Mouse (Mus musculus) CH12.LX (cell line): Measurements from ENCODE around the gene Sae1. TPM values are rescaled to one million over a fixed set of nuclear protein-coding genes. Genes with fewer than 3 reads are reported as not detected.

ENCODE experiments used
- DNase-seq: peaks from one replicate; pipeline ENCODE4 v3.0.0-alpha.2; 2013; ENCODE audit errors: extremely low read depth
- H3K27ac ChIP-seq: 2 replicates; pipeline ENCODE4 v1.5.1; 2012; ENCODE audit warnings: low read depth, mild to moderate bottlenecking, control low read depth, moderate library complexity; ENCODE audit not compliant: insufficient read depth
- H3K27me3 ChIP-seq: replicated peaks from 2 replicates; pipeline ENCODE3; 2012; ENCODE audit warnings: inconsistent platforms
- H3K36me3 ChIP-seq, 2 experiments: replicated peaks in 1 of 2; 2 replicates each; pipeline versions ENCODE3 to v1.6.1; 2012; ENCODE audit warnings: inconsistent platforms in 1 of 2, low read length in 1 of 2, mild to moderate bottlenecking in 1 of 2, mixed read lengths in 1 of 2, moderate library complexity in 1 of 2; ENCODE audit not compliant: control insufficient read depth in 1 of 2, insufficient read depth in 1 of 2
- H3K4me1 ChIP-seq, 2 experiments: 2 replicates each; pipeline ENCODE4 v1.6.1; 2012; ENCODE audit warnings: inconsistent platforms in 1 of 2, moderate library complexity in 1 of 2; ENCODE audit not compliant: insufficient read depth in 2 of 2, control insufficient read depth in 1 of 2
- H3K4me2 ChIP-seq: 2 replicates; pipeline ENCODE4 v1.6.1; 2012; ENCODE audit warnings: low read depth, mild to moderate bottlenecking, control low read depth; ENCODE audit not compliant: poor library complexity, insufficient read depth, severe bottlenecking
- H3K4me3 ChIP-seq, 3 experiments: fragments of 150-350 bp in 1 of 3; sonication (generic) in 1 of 3; replicated peaks in 1 of 3; 2 replicates each; pipeline versions ENCODE3 to v1.5.1; 2011 to 2012; ENCODE audit warnings: low read depth in 2 of 3, low read length in 2 of 3, mild to moderate bottlenecking in 2 of 3, moderate library complexity in 2 of 3, control low read depth in 1 of 3, improper control_type of control experiment in 1 of 3, inconsistent platforms in 1 of 3, mixed read lengths in 1 of 3; ENCODE audit not compliant: poor library complexity in 1 of 3
- H3K79me2 ChIP-seq: replicated peaks from 2 replicates; pipeline ENCODE4 v1.6.1; 2012; ENCODE audit warnings: mild to moderate bottlenecking, moderate library complexity; ENCODE audit not compliant: control insufficient read depth, poor library complexity, insufficient read depth, severe bottlenecking; ENCODE audit errors: extremely low read depth
- H3K9ac ChIP-seq: 2 replicates; pipeline ENCODE4 v1.6.1; 2012; ENCODE audit warnings: low read depth, mild to moderate bottlenecking, control low read depth, moderate library complexity; ENCODE audit not compliant: insufficient read depth
- H3K9me3 ChIP-seq: replicated peaks from 2 replicates; pipeline ENCODE3; 2012; ENCODE audit warnings: low read length, inconsistent platforms, mixed read lengths
- BHLHE40 ChIP-seq: IDR thresholded peaks from 2 replicates; pipeline ENCODE4 v1.6.1; 2011; ENCODE audit warnings: mild to moderate bottlenecking, low read depth, low read length, improper control_type of control experiment
- CHD1 ChIP-seq: IDR thresholded peaks from 2 replicates; pipeline ENCODE4 v1.6.1; 2012; ENCODE audit warnings: low read depth, low read length, improper control_type of control experiment, inconsistent platforms
- CHD2 ChIP-seq: IDR thresholded peaks from 2 replicates; pipeline ENCODE4 v1.6.1; 2011; ENCODE audit warnings: low read length, improper control_type of control experiment
- CTCF ChIP-seq, 2 experiments: IDR thresholded peaks in 1 of 2; conservative IDR thresholded peaks in 1 of 2; 2 replicates each; pipeline ENCODE4 v1.5.1; 2011 to 2012; ENCODE audit warnings: low read depth in 2 of 2, low read length in 2 of 2, improper control_type of control experiment in 1 of 2, inconsistent platforms in 1 of 2, mild to moderate bottlenecking in 1 of 2, moderate library complexity in 1 of 2
- E2F4 ChIP-seq: IDR thresholded peaks from 2 replicates; pipeline ENCODE4 v1.6.1; 2011; ENCODE audit warnings: low read depth, low read length, improper control_type of control experiment; ENCODE audit not compliant: insufficient replicate concordance
- ELF1 ChIP-seq: IDR thresholded peaks from 2 replicates; pipeline ENCODE4 v1.6.1; 2014; ENCODE audit warnings: low read depth, mild to moderate bottlenecking, inconsistent platforms, low read length, improper control_type of control experiment
- EP300 ChIP-seq: IDR thresholded peaks from 2 replicates; pipeline ENCODE4 v1.6.1; 2011; ENCODE audit warnings: low read length, improper control_type of control experiment
- ETS1 ChIP-seq: conservative IDR thresholded peaks from 2 replicates; pipeline ENCODE4 v1.6.1; 2012; ENCODE audit warnings: low read depth, mild to moderate bottlenecking, inconsistent platforms, low read length, improper control_type of control experiment, moderate library complexity
- GABPA ChIP-seq: IDR thresholded peaks from 2 replicates; pipeline ENCODE4 v1.6.1; 2012; ENCODE audit warnings: low read depth, low read length, improper control_type of control experiment, inconsistent platforms; ENCODE audit not compliant: insufficient replicate concordance
- HCFC1 ChIP-seq: IDR thresholded peaks from 2 replicates; pipeline ENCODE4 v1.6.1; 2012; ENCODE audit warnings: low read depth, mild to moderate bottlenecking, inconsistent platforms, low read length, improper control_type of control experiment
- IRF4 ChIP-seq: IDR thresholded peaks from 2 replicates; pipeline ENCODE4 v1.6.1; 2014; ENCODE audit warnings: low read depth, mild to moderate bottlenecking, inconsistent platforms, low read length, improper control_type of control experiment
- JUN ChIP-seq: IDR thresholded peaks from 2 replicates; pipeline ENCODE4 v1.6.1; 2011; ENCODE audit warnings: low read depth, mild to moderate bottlenecking, low read length, improper control_type of control experiment, moderate library complexity; ENCODE audit not compliant: insufficient read depth
- JUND ChIP-seq: conservative IDR thresholded peaks from 2 replicates; pipeline ENCODE4 v1.6.1; 2011; ENCODE audit warnings: low read depth, low read length, improper control_type of control experiment
- KAT2A ChIP-seq: IDR thresholded peaks from 2 replicates; pipeline ENCODE4 v1.6.1; 2012; ENCODE audit warnings: low read length, improper control_type of control experiment, inconsistent platforms; ENCODE audit not compliant: insufficient replicate concordance
- MAFK ChIP-seq: IDR thresholded peaks from 2 replicates; pipeline ENCODE4 v1.6.1; 2011; ENCODE audit warnings: low read length, improper control_type of control experiment; ENCODE audit not compliant: insufficient replicate concordance
- MAX ChIP-seq: IDR thresholded peaks from 2 replicates; pipeline ENCODE4 v1.6.1; 2011; ENCODE audit warnings: low read length, improper control_type of control experiment
- MAZ ChIP-seq: IDR thresholded peaks from 2 replicates; pipeline ENCODE4 v1.6.1; 2012; ENCODE audit warnings: low read depth, mild to moderate bottlenecking, inconsistent platforms, low read length, improper control_type of control experiment, moderate library complexity
- MEF2A ChIP-seq: IDR thresholded peaks from 2 replicates; pipeline ENCODE4 v1.6.1; 2014; ENCODE audit warnings: low read depth, mild to moderate bottlenecking, inconsistent platforms, low read length, improper control_type of control experiment, borderline replicate concordance
- MXI1 ChIP-seq: IDR thresholded peaks from 2 replicates; pipeline ENCODE4 v1.6.1; 2011; ENCODE audit warnings: mild to moderate bottlenecking, low read depth, low read length, improper control_type of control experiment
- MYC ChIP-seq: IDR thresholded peaks from 2 replicates; pipeline ENCODE4 v1.6.1; 2011; ENCODE audit warnings: low read depth, mild to moderate bottlenecking, improper control_type of control experiment, low read length
- NELFE ChIP-seq: IDR thresholded peaks from 2 replicates; pipeline ENCODE4 v1.6.1; 2011; ENCODE audit warnings: low read depth, low read length, improper control_type of control experiment
- NRF1 ChIP-seq: IDR thresholded peaks from 2 replicates; pipeline ENCODE4 v1.6.1; 2014; ENCODE audit warnings: low read depth, mild to moderate bottlenecking, inconsistent platforms, low read length, improper control_type of control experiment, moderate library complexity
- PAX5 ChIP-seq: IDR thresholded peaks from 2 replicates; pipeline ENCODE4 v1.6.1; 2012; ENCODE audit warnings: low read length, inconsistent platforms, mixed read lengths
- POLR2A ChIP-seq: IDR thresholded peaks from 2 replicates; pipeline ENCODE4 v1.6.1; 2011; ENCODE audit warnings: low read depth, mild to moderate bottlenecking, improper control_type of control experiment, low read length
- POLR2AphosphoS2 ChIP-seq: IDR thresholded peaks from 2 replicates; pipeline ENCODE4 v1.6.1; 2011; ENCODE audit warnings: low read depth, low read length, improper control_type of control experiment
- RAD21 ChIP-seq: IDR thresholded peaks from 2 replicates; pipeline ENCODE4 v1.6.1; 2011; ENCODE audit warnings: low read depth, mild to moderate bottlenecking, low read length, improper control_type of control experiment, moderate library complexity
- RCOR1 ChIP-seq: conservative IDR thresholded peaks from 2 replicates; pipeline ENCODE4 v1.6.1; 2012; ENCODE audit warnings: low read depth, mild to moderate bottlenecking, inconsistent platforms, low read length, improper control_type of control experiment
- SIN3A ChIP-seq: IDR thresholded peaks from 2 replicates; pipeline ENCODE4 v1.6.1; 2012; ENCODE audit warnings: low read length, improper control_type of control experiment, inconsistent platforms
- SMC3 ChIP-seq: IDR thresholded peaks from 2 replicates; pipeline ENCODE4 v1.6.1; 2011; ENCODE audit warnings: low read depth, low read length, improper control_type of control experiment
- TBP ChIP-seq: conservative IDR thresholded peaks from 2 replicates; pipeline ENCODE4 v1.6.1; 2011; ENCODE audit warnings: low read depth, low read length, improper control_type of control experiment
- TCF12 ChIP-seq: IDR thresholded peaks from 2 replicates; pipeline ENCODE4 v1.6.1; 2014; ENCODE audit warnings: low read depth, mild to moderate bottlenecking, inconsistent platforms, low read length, improper control_type of control experiment
- UBTF ChIP-seq: IDR thresholded peaks from 2 replicates; pipeline ENCODE4 v1.6.1; 2012; ENCODE audit warnings: low read depth, mild to moderate bottlenecking, inconsistent platforms, low read length, improper control_type of control experiment, moderate library complexity
- USF1 ChIP-seq: IDR thresholded peaks from 2 replicates; pipeline ENCODE4 v1.6.1; 2014; ENCODE audit warnings: low read depth, mild to moderate bottlenecking, inconsistent platforms, low read length, improper control_type of control experiment
- USF2 ChIP-seq: conservative IDR thresholded peaks from 2 replicates; pipeline ENCODE4 v1.6.1; 2011; ENCODE audit warnings: low read depth, low read length, improper control_type of control experiment
- ZC3H11A ChIP-seq: IDR thresholded peaks from 2 replicates; pipeline ENCODE4 v1.6.1; 2012; ENCODE audit warnings: low read depth, mild to moderate bottlenecking, inconsistent platforms, low read length, improper control_type of control experiment
- ZKSCAN1 ChIP-seq: IDR thresholded peaks from 2 replicates; pipeline ENCODE4 v1.6.1; 2012; ENCODE audit warnings: low read depth, inconsistent platforms, low read length, improper control_type of control experiment, borderline replicate concordance
- ZMIZ1 ChIP-seq: IDR thresholded peaks from 2 replicates; pipeline ENCODE4 v1.6.1; 2012; ENCODE audit warnings: low read depth, mild to moderate bottlenecking, inconsistent platforms, low read length, improper control_type of control experiment
- ZNF384 ChIP-seq: IDR thresholded peaks from 2 replicates; pipeline ENCODE4 v1.6.1; 2012; ENCODE audit warnings: low read depth, low read length, improper control_type of control experiment, inconsistent platforms
- dilution Hi-C: fragments of 300-500 bp; cut with MboI; formaldehyde crosslinking; loops from 2 replicates; pipeline ENCODE4 v1.14.3; 2020; ENCODE audit warnings: low sequenced_read_pairs; ENCODE audit not compliant: extremely low pct_unique_long_range_greater_than_20kb, extremely low pct_ligation_motif_present
- in situ Hi-C: fragments of 300-500 bp; cut with MboI; formaldehyde crosslinking; loops from 3 replicates; pipeline ENCODE4 v1.14.3; 2019; ENCODE audit warnings: low sequenced_read_pairs, low pct_ligation_motif_present, low pct_unique_long_range_greater_than_20kb, mixed read lengths
- polyA plus RNA-seq: library from polyadenylated mRNA; unstranded; fragments of >175 nt; gene quantifications from 2 replicates; pipeline ENCODE4 v1.2.1, GENCODE M21; 2012; ENCODE audit warnings: low read depth; ENCODE audit not compliant: insufficient read length
- total RNA-seq, 2 experiments: library from RNA; depleted of rRNA; stranded (reverse); fragments of 300-350 nt in 1 of 2; fragments of >200 nt in 1 of 2; gene quantifications; 2 replicates each; pipeline ENCODE4 v1.2.3; 2012 to 2014

The Sae1 gene
- total and polyA plus RNA-seq, 3 experiments: 146 to 271 (median 160) TPM

DNA sequence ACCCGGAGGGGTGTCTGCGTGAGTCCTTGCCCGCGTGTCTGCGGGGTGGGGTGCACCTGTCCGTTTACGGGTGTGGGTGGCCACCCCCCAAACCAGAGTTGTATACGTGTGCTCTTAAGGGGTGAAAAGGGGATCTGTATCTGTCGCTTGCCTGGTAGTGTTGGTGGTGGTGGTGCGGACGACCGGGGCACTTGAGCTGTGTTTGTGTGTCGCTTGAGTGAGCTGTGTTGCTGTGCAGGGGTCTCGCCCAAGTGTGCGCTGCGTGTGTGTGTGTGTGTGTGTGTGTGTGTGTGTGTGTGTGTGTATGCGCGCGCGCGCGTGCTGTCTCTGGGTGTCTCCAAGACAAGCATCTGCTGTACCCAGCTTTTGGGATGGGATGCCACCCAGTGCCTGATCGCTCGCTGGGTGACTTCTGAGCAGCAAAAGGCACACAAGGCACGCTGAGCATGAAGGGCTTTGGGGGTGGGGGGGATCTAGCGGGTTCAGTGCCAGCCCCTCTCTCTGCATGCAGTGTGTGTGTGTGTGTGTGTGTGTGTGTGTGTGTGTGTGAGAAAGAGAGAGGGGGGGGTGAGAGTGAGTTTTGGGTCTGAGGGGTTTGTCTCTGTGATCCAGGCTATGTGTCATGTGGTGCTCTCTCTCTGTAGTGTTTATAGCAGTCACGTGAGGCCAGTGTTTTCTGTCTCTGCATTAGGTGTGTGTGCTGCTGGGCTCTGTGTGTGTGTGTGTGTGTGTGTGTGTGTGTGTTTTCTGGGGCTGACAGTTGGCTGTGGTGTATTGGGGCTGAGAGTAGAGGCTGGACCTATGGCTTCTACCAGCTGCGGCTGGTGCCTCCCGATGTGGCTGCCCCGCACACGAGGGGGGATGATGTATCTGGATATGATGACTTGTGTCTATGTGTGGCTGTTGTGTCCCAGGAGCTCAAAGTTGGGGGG, 76.8 kb downstream of the Sae1 start:
- H3K4me2 ChIP-seq: peak overlapping the region; percentile 65
- H3K4me3 ChIP-seq: peak overlapping the region; percentile 98 to 100 (median 99)
- peaks cover 12 to 20% of the 10 kb centered on the region in 2 experiments for H3K36me3 ChIP-seq
- peaks cover 37% of the 10 kb centered on the region for H3K79me2 ChIP-seq
- dilution Hi-C loops (no loop called here), in situ Hi-C loops (no loop called here)
- DNase-seq: peak; percentile 54
- TF ChIP-seq EP300: no peak
- 0 out of 2 replicates have a peak, but pooled peaks have one; percentile 26 for TF ChIP-seq TCF12
- TF ChIP-seq KAT2A: no peak
- no peak for TF ChIP-seq ZC3H11A
- TF ChIP-seq MXI1: peak; percentile 91
- TF ChIP-seq IRF4: no peak
- TF ChIP-seq ZKSCAN1: no peak
- 0 out of 2 replicates have a peak, but pooled peaks have one; percentile 54 for TF ChIP-seq MYC
- TF ChIP-seq SMC3: no peak
- peak; percentile 88 for TF ChIP-seq MAX
- peak; percentile 30 for TF ChIP-seq CHD1
- TF ChIP-seq ELF1: no peak
- TF ChIP-seq NELFE: no peak
- peak; percentile 70 for TF ChIP-seq USF2
- TF ChIP-seq E2F4: no peak
- TF ChIP-seq JUN: no peak
- no peak for TF ChIP-seq PAX5
- peak; percentile 80 for TF ChIP-seq MAZ
- peak; percentile 89; the same call in 1 of the 2 replicates for TF ChIP-seq SIN3A
- TF ChIP-seq JUND: no peak
- no peak for TF ChIP-seq RCOR1
- no peak for TF ChIP-seq GABPA
- TF ChIP-seq POLR2A: peak; percentile 21; the same call in 1 of the 2 replicates
- no peak for TF ChIP-seq POLR2AphosphoS2
- peak; percentile 36; the same call in 1 of the 2 replicates for TF ChIP-seq ETS1
- 0 out of 2 replicates have a peak, but pooled peaks have one; percentile 10 for TF ChIP-seq MEF2A
- no peak for TF ChIP-seq NRF1
- TF ChIP-seq RAD21: no peak
- TF ChIP-seq HCFC1: no peak
- no peak for TF ChIP-seq UBTF
- no peak for TF ChIP-seq TBP
- TF ChIP-seq ZMIZ1: 0 out of 2 replicates have a peak, but pooled peaks have one; percentile 31
- no peak for TF ChIP-seq MAFK
- no peak for TF ChIP-seq ZNF384
- no peak for TF ChIP-seq CHD2
- TF ChIP-seq CTCF (conservative IDR thresholded peaks at IDR 0.05 in 1 of 2, IDR thresholded peaks at IDR 0.05 in 1 of 2; ENCODE audit: low read depth in 2 of 2, low read length in 2 of 2): no peak
- peak; percentile 94 for TF ChIP-seq BHLHE40
- peak; percentile 77 for TF ChIP-seq USF1
- H3K4me1 ChIP-seq: peaks cover 10 to 46% of the 10 kb centered on the region in 2 experiments
- H3K9ac ChIP-seq: peak overlapping the region; percentile 100
- peak overlapping the region; percentile 96 for H3K27ac ChIP-seq
- H3K9me3 ChIP-seq: no peaks in the 10 kb centered on the region
- H3K27me3 ChIP-seq: no peaks in the 10 kb centered on the region
